Mouse (Mus musculus) retina, embryonic 14.5 days (tissue): ENCODE results near the gene Olfr768.
"Not testable (repeated sequence)": the region's sequence is repeated elsewhere in the genome, so short reads cannot be mapped to it uniquely, and the experiment has no call there.

Experiments used
- DNase-seq: peaks from one replicate; pipeline ENCODE4 v3.0.0-alpha.2; 2015; ENCODE audit warnings: low spot score

Gene Olfr768

DNA sequence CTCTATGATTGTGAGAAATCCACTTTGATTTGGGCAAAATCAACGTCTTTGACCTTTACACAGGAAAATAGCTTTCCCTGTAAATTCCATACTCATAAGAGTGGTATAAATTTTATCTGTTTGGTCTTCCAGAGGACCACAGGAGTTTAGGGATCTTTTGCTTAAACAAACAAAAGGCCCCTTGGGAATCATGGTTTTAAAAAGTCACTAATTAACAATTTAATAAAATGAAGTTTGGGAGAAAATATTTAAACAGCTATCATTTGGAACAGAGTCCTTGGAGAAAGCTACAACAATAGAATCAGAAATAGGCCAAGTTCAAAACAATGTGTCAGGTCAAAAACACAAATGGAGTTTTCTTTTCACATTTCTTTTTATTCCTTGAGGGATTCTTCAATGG, at the start of gene Olfr768:
Gene Olfr768, minus strand, starts transcription at position 101 of the 400 bp plus-strand sequence.
- DNase-seq, result no peak

DNA sequence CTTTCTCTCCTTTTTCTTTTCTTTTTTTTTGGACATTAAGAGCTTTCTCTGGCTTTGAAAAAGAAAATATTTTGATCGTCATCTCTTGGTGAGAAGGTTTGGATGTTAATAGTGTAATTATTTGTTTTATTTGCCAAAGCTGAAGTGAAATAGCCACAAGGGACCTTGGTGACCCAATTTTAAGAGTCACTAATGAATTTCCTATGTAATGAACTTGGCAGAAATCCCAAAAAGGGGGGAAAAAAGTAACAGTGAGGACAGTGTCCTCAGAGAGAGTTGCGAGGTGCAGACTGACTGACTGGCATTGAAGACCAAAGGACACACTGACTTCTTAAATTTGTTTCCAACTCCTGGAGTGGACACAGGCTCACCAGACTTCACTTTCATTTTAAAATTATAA, 39.7 kb upstream of the Olfr768 start, which contains the start of gene Olfr770:
Gene Olfr770, minus strand, starts transcription at position 101 of the 400 bp plus-strand sequence.
- DNase-seq, result no peak

DNA sequence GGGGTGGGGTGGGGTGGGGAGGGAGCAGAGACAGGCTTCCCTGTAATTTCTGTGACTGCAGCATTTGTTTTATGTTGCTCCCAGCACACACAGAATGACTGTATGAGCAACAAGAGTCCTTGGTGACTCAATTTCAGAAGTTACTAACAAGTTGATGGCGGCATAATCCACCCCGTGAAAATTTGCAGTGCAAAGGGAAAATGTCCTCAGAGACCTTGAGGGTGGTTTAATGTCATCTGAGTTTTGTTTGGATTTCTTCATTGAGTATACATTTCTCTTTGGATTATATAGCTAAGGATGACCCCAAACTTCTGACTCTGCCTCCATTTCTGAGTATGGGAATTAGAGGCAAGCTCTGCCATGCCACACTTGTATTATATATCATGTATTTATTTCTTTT, 18.6 kb upstream of the Olfr768 start, which contains the start of gene Olfr769:
Gene Olfr769, minus strand, starts transcription at position 101 of the 400 bp plus-strand sequence.
- no peak for DNase-seq

DNA sequence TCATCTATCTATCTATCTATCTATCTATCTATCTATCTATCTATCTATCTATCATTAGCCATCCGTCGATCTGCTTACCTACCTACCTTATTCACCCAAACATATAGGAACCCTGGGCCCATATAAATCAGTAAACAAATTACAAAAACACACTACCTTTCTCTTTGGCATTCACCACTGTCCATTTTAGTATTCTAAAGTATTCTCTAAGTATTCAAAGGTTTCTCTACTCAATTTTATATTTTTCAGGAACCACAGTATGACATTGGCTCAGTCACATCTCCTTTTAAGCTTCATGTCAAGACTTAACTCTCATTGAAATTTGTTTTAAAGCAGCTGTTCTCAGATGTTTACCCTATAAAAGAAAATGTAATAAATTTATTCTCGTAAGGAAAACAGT, 16.0 kb upstream of the Olfr768 start:
- no peak for DNase-seq

- no peak for DNase-seq
Observed at GRCm38 (mm10) chr10:129101231-129101630, 2.1 kb upstream of the Olfr768 start.

DNA sequence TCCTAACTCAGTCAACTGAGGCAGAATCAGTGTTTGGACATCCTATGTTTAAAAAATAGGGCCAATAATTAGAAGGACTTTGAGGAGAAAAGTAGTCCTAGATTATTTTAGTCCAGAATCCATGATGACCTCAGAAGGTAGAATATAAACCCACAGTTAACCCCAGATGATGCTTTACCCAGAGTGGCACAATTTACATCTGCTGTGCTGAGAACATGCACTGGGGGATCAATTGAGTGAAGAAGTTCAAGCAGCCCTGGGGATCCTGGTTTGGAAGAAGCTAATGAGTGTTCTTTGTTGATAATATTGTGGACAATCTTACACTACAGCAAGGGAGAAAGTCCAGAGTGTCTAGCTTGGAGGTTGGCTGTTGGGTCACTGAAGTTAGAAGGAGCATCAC, 16.4 kb downstream of the Olfr768 start, which contains the start of gene Olfr767:
Gene Olfr767, minus strand, starts transcription at position 101 of the 400 bp plus-strand sequence.
- DNase-seq, result not testable (repeated sequence)

DNA sequence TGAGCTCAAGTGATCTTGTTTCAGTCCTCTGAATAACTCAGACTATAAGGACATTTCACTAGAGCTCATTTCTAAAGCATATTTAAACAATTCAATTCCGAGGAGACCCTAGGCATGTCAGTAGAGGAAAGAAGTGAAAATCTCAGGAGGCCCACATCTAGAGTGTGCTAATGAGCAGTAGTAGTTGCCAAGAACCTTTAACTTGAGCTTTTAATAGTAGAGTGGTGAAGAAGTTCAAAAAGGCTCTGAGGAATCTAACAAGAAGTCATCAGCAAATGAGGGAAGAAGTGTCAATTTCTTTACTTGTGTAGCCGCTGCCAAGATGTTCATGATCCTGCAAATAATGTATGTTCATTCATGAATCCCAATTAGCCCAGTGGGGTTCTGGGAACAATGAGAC, 30.3 kb downstream of the Olfr768 start, which contains the start of gene Olfr766-ps1:
Gene Olfr766-ps1, minus strand, starts transcription at position 101 of the 400 bp plus-strand sequence.
- DNase-seq, result no peak

DNA sequence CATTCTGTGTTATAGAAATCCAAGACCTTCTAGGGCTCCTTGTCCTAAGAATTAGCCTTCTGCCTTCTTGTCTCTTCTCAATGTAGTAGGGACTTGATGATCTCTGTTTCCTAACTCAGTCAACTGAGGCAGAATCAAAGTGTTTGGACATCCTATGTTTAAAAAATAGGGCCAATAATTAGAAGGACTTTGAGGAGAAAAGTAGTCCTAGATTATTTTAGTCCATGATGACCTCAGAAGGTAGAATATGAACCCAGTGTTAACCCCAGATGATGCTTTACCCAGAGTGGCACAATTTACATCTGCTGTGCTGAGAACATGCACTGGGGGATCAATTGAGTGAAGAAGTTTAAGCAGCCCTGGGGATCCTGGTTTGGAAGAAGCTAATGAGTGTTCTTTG, 49.3 kb downstream of the Olfr768 start, which contains the start of gene Olfr765:
Gene Olfr765, minus strand, starts transcription at position 101 of the 400 bp plus-strand sequence.
- DNase-seq, result not testable (repeated sequence)
